Mouse (Mus musculus) splenic B cell, adult 2 months (primary cell): ENCODE measurements at regions not wholly inside any gene's neighbourhood (a gene's known extent, or its start where the extent isn't known, plus 50 kb on each side); places are given as distances from the start of the nearest gene placed in this dataset.
A peak's percentile ranks its signal among the peaks of the same experiment; 100 is the strongest.

Source experiments
- DNase-seq: peaks from one replicate; pipeline ENCODE4 v3.0.0-alpha.2; 2011; ENCODE audit warnings: low read depth, low spot score
- H3K27me3 ChIP-seq: 2 replicates; pipeline ENCODE4 v1.6.1; 2012; ENCODE audit warnings: mild to moderate bottlenecking, low read length, moderate library complexity, mixed read lengths; ENCODE audit not compliant: control insufficient read depth, poor library complexity, insufficient read depth, severe bottlenecking
- H3K36me3 ChIP-seq: 2 replicates; pipeline ENCODE4 v1.6.1; 2012; ENCODE audit warnings: mild to moderate bottlenecking, low read length, moderate library complexity, mixed read lengths; ENCODE audit not compliant: control insufficient read depth, poor library complexity, insufficient read depth, severe bottlenecking

- DNase-seq, result no peak
- no peaks in the 10 kb centered on the region for H3K36me3 ChIP-seq
These were observed 350.0 kb upstream of the Kif2a start for GRCm38 (mm10) chr13:107371616-107372582.

GRCm38 (mm10) chr13:107367639-107368038 lies 345.7 kb upstream of the Kif2a start:
- no peaks in the 10 kb centered on the region for H3K27me3 ChIP-seq
- H3K36me3 ChIP-seq, result no peaks in the 10 kb centered on the region
- DNase-seq, result no peak

More at GRCm38 (mm10) chr13:107371616-107372582, 350.0 kb upstream of the Kif2a start:
- no peaks in the 10 kb centered on the region for H3K27me3 ChIP-seq

- DNase-seq, result no peak
- Histone ChIP-seq H3K27me3 (no peaks in the 10 kb centered on the region), H3K36me3 (no peaks in the 10 kb centered on the region)
These were observed 343.8 kb upstream of the Kif2a start for GRCm38 (mm10) chr13:107365766-107366165.

- Histone ChIP-seq H3K27me3 (no peaks in the 10 kb centered on the region), H3K36me3 (no peaks in the 10 kb centered on the region)
- DNase-seq, result no peak
These were observed 343.3 kb upstream of the Kif2a start for GRCm38 (mm10) chr13:107365241-107365640.

GRCm38 (mm10) chr13:107362806-107363687 lies 341.1 kb upstream of the Kif2a start:
- Histone ChIP-seq H3K27me3 (no peaks in the 10 kb centered on the region), H3K36me3 (no peaks in the 10 kb centered on the region)
- no peak for DNase-seq

- Histone ChIP-seq H3K27me3 (no peaks in the 10 kb centered on the region), H3K36me3 (no peaks in the 10 kb centered on the region)
- no peak for DNase-seq
These were observed 319.0 kb upstream of the Kif2a start for GRCm38 (mm10) chr13:107340802-107341364.

GRCm38 (mm10) chr13:107338111-107338510 lies 316.2 kb upstream of the Kif2a start:
- no peaks in the 10 kb centered on the region for H3K27me3 ChIP-seq
- DNase-seq, result no peak
- no peaks in the 10 kb centered on the region for H3K36me3 ChIP-seq

GRCm38 (mm10) chr13:107337111-107337510 lies 315.2 kb upstream of the Kif2a start:
- Histone ChIP-seq H3K27me3 (no peaks in the 10 kb centered on the region), H3K36me3 (no peaks in the 10 kb centered on the region)
- DNase-seq, result no peak

GRCm38 (mm10) chr13:107329348-107329747 lies 307.4 kb upstream of the Kif2a start:
- DNase-seq, result no peak
- Histone ChIP-seq H3K27me3 (no peaks in the 10 kb centered on the region), H3K36me3 (no peaks in the 10 kb centered on the region)

GRCm38 (mm10) chr13:107325707-107326495 lies 304.0 kb upstream of the Kif2a start:
- H3K36me3 ChIP-seq, result no peaks in the 10 kb centered on the region
- peak; percentile 10 for DNase-seq
- no peaks in the 10 kb centered on the region for H3K27me3 ChIP-seq

- H3K27me3 ChIP-seq, result no peaks in the 10 kb centered on the region
- H3K36me3 ChIP-seq, result no peaks in the 10 kb centered on the region
- DNase-seq, result no peak
These were observed 292.8 kb upstream of the Kif2a start for GRCm38 (mm10) chr13:107314746-107315145.

- Histone ChIP-seq H3K36me3 (no peaks in the 10 kb centered on the region), H3K27me3 (no peaks in the 10 kb centered on the region)
- DNase-seq, result no peak
These were observed 287.2 kb upstream of the Kif2a start for GRCm38 (mm10) chr13:107308958-107309639.

- Histone ChIP-seq H3K27me3 (no peaks in the 10 kb centered on the region), H3K36me3 (no peaks in the 10 kb centered on the region)
- DNase-seq, result no peak
These were observed 286.5 kb upstream of the Kif2a start for GRCm38 (mm10) chr13:107308404-107308803.
